Mouse (Mus musculus): ENCODE measurements around the gene Plekhm1.
"Not testable (repeated sequence)": the region's sequence is repeated elsewhere in the genome, so short reads cannot be mapped to it uniquely, and the experiment has no call there.

The Plekhm1 gene

DNA sequence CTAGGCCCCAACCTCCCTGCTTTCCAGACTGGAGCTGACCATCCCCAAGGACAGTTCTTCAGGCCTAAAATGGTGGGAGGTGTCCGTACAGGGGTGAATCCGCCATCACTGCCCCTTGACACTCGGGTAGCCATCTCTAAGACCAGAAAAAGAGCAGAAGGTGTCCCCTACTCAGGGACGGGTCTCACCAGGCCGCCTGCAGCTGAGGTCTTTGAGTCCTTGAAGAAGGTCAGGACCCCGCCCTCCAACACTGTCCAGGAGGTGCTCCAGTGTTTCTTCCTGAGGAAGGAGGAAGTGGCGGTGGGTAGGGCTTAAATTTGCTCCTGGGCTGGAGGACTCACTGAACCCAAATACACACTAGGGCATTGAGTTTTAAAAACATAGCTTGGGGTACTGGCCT lies 74.4 kb downstream of the Plekhm1 start:
- no peak for DNase-seq

DNA sequence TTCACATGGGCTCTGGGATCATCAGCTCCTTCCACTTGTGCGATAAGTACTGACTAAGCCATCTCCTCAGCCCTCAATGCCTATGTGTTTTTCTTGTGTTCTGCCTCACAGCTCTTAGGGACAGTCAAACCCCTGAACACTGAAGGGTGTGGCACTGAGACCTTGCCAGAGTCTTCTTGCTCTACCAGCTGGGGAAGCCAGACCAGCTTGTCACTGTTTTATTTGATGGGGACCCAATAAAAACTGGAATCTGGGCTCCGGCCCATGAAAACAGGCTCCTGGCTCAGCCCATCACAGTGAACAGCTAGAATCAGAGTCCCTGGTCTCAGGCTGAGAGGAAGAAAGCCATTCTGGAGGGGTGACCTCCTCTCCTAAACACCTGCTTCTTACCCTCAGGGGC lies 75.3 kb downstream of the Plekhm1 start:
- DNase-seq = no peak

DNA sequence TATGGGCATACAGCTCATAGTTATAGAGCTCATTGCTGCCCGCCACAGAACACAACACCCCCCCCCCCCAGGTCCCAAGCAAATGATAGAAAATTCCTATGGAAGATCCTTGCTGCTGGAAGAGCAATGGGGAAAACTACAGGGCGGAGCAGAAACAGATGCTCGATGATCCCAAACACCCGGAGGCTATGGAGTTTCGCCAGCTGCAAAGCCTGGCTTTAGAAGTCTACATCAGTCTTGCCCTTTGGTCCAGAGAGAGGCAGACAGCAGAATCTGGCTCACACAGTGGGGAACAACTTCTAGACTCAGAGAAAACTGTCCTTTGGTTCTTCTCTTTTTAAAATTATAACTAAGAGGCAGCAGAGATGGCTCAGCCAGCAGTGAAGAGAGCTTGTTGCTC lies 76.9 kb downstream of the Plekhm1 start:
- DNase-seq = no peak

DNA sequence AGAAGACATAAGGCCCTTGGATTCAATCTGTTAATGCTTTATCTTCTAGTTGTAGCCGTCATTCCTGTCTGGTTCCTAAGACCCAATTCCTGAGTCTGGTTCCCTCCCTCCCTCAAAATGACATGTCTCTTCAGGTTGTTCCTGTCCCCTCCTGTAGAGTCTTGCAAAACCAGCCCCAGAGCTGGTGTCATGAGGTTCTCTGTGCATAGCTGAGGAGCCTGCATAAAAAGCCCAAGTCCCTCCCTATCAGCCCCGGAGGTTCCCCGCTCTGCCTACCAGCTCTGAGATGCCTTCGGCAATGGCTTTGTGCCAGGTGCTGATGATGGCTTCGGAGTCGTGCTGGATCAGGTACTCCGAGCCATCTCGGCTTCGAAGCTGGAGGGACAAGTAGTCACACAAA lies 77.6 kb downstream of the Plekhm1 start:
- no peak for DNase-seq

DNA sequence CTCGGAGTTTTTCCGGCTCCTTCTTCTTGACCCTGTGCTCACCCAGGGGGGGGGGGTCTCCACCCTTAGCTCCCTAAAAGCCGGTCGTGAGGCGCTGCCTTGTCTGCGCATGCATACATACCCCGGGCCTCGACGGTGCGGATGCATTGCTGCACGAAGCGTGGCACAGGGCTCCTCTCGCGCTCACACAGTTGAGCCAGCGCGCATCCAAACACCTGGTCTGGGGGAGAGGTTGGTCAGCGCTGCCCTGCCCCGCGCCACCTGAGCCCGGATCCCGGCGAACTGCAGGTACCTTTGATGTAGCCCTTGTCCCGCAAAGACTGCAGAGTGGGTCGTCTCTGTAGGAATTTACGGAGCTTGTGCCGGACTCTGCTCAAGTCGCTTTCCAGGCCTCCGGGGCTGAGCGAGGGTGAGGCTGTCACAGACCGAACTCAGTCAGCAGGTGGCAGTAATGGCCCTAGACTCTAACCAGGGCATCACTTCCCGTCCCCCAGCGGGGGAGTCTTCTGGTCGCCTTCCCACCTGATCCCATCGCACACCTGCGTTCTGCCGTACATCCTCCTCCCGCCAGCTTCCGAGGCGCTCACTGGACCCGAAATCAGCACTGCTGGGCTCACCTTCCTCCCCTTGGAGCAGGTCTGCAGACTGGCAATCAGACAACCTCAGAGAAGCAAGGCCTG lies 78.6 kb downstream of the Plekhm1 start:
- no peak for DNase-seq

DNA sequence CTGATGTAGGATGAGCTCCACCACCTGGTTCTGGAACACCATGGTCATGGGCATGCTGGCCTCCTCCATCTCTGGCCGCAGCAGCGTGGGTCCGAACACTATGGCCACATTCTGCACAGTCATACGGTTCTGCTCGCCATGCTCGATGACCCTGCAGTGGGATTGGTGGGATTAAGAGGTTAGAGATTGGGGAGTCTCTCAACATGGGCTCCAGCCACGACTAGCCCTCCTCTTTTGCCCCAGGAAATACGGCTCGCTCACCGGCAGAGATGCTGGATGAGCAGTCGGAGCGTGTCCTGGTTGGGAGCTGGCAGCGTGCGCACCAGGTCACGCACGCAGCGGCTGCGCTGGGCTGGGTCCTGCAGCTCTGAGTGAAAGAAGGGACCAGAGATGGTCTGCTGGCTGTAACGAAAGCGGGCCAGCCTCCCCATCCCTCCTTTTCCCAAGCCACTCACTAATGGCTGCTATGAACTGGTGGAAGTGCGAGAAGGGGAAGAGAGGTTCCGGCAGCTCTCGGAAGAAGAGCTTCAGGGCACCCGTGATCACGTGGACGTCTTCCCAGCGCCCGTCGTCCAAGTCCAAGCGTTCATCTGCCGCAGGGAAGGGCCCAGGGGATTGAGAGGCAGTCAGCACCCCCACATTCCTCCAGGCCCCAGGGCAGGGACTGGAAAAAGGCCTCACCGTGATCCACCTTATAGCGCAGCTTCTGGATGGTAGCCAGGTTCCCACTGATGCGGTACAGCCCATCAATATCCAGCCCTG lies 79.4 kb downstream of the Plekhm1 start:
- DNase-seq = no peak

DNA sequence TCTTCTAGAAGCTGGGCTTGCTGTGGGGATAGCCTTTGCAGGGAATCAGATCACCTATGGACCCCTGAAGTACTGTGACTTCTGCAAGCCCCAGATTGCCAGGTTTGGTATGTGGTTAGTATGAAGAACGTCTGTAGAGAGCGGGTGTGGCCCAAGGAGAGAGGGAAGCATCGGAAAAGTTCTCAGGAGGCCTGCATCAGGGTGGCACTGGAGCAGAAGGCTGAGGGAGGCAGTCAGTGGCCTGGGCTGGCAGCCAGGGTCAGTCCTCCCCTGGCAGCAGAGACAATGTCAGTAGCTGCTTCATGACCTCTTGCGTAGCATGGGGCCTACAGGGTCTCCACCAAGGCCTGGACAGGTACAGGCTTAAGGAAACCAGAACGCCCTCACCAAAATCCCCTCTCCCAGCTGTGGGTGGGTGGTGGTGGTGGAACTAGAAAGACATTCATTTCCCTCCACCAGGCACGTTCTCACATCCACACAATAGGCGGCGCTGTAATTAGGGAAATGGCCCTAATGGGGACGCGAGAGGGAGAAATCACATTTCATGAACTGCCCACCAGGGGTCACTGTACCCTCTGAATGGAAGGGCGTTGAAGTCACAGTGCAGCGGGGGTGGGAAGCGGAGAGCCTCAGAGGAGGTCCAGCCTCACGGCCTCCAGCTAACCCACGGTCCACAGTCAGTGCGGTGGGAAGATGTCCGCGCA lies 80.1 kb downstream of the Plekhm1 start:
- DNase-seq = peak; percentile 57

DNA sequence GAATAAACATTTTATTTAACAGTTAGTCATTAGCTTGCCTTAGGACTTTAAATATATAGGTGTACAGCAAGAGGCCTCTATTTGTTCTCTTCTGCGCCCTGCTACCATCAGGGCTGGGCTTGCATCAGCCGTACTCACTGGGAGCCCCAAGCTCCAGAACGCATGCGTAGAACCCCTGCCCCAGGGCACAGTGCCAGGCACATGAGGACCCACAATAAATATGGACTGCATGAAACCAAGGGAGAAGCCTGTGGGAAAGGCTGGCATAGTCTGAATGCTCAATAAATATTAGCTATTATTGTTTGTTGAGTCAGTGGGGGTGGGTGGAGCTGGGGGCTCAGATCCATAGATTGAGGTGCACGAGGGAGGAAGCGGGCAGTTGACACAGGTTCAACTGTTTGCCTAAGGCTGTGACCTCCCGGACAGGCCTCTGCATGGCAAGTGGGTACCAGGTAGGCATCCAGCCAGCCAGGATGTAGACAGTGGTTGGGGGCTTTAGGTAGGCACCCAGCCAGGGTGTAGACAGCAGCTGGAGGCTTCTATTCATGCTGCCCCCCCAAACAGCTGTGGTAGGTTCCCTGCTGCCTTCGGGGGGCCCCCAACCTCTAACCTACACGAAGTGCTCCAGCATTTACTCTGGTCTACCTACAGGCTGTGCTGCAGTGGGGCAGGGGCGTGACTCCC lies 80.8 kb downstream of the Plekhm1 start:
- DNase-seq = no peak

DNA sequence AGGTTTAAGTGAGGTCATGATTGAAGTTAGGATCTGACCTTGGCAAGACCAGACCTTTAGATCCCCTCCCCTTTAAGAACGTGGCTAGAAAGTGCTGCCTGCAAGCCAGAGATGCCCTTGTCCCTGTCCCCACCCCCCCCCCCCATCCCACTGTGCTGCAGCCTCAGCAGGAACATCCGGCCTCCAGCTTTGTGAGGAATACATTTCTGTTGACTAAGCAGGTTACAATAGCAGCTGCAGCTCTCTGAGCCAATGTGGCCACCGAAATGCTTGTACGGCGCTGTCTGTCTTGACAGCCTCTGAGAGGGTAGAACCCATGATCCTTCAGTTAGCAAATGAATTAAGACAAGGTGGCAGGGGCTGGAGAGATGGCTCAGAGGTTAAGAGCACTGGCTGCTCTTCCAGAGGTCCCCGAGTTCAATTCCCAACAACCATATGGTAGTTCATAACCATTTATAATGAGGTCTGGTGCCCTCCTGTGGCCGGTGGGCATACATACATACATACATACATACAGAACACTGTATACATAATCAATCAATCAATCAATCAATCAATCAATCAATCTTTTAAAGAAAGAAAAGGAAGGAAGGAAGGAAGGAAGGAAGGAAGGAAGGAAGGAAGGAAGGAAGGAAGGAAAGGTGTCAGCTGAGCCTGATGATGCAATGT lies 81.7 kb downstream of the Plekhm1 start:
- no peak for DNase-seq

DNA sequence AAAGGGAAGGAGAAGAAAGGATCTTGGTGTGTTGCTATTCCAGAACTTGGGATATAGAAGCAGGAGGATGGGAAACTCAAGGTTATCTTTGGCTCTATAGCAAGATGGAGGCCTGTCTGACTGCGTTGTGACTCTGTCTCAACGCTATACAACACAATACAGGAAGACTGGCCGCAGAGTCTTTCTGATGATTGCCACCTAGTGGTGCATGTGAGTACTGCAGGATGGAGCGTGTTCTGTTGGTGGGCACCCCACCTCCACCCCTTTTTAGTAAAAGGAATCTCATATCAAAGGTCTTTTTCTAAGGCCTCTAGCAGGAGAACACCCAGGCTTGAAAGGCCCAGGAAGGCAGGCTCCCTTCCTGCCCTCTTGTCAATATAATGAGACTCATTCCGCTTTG lies 85.5 kb downstream of the Plekhm1 start:
- DNase-seq = peak; percentile 58

DNA sequence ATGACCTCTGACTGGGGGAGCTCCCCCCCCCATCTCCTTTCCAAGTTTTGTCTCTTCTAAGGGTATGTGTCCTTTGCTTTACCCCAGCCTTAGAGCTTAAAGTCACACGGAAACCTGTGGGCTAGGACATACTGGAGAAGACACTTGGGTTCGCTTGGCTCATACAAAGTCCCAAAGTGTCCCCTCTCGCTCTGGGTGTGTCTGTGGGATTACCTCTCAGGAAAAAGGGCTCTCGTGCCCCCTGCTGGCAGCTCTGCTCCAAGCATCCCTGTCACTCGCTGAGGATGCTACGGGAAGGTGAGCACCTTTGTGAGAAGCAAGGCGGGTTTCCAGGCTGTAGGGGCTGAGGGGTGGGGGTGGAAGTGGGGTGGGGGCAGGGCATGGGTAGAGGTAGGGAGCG lies 87.3 kb downstream of the Plekhm1 start:
- DNase-seq = peak; percentile 56

DNA sequence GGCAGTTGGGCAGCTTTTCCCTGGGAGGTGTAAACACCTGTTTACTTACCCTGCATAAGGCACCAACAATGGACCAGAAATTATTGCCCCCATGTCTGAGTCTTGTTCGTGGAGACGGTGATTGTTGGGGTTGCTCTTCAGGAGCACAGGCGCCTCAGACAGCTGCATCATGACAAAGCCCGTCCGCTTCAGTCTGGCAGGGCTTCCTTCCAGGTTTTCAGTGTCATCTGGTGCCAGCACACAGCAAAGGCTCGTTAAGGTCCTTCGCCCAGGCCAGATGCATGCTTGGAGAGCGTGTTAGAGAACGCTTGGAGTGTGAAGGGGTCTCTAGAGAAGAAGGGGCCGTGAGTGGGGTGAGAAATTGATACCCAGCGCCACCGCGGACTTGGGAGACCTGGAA lies 87.8 kb downstream of the Plekhm1 start:
- DNase-seq = no peak

DNA sequence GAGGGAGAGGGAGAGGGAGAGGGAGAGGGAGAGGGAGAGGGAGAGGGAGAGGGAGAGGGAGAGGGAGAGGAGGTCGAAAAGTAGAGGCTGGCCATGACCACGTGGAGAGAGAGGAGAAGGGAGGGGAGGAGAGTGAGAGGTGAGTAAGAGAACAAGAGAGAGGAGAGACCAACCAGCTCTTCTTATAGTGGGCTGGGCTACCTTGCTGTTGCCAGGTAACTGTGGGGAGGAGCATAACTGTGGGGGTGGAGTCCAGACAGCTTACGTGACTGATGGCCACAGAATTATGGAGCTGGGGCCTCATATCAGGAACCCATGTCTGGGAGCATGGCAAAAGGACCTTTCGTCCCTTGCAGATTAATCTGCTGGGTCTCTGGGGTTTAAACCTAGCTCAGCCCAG lies 89.7 kb downstream of the Plekhm1 start:
- not testable (repeated sequence) for DNase-seq

DNA sequence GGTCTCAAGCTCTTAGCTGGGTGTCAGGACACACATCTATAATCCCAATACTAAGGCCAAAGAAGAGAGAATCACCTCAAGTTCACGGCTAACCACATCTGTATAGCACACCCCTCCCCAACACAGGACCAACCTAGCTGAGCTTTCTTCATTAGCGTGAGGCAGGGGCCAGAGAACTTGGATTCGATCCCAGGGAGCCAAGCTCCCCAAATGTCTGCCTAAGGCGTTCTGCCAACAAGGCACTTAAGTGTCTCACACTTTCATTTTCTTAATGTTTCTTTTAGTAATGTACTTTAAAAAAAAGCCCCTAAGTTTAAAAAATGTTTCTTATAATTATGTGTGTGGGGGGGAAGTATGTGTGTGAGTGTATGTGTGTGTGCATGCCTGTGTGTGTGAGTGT lies 91.8 kb downstream of the Plekhm1 start:
- DNase-seq = no peak

DNA sequence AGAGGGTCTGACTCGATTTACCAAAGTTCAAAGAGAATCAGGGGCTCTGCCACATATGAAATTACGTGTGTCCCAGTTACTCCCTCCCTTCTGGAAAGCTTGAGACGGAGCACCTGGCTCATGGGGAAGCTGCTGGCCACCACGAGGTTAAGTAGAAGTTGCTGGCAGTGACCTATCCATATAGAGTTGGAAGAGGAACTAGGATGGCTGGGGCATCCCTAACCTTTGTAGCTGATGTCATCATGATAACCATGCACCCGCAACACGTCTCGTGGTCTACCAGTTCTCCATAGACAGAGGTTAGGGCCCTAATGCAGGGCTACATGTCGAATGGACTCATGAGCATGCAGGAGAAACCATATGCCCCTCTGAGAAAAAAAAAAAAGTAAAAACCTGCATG lies 92.3 kb downstream of the Plekhm1 start:
- DNase-seq = no peak

DNA sequence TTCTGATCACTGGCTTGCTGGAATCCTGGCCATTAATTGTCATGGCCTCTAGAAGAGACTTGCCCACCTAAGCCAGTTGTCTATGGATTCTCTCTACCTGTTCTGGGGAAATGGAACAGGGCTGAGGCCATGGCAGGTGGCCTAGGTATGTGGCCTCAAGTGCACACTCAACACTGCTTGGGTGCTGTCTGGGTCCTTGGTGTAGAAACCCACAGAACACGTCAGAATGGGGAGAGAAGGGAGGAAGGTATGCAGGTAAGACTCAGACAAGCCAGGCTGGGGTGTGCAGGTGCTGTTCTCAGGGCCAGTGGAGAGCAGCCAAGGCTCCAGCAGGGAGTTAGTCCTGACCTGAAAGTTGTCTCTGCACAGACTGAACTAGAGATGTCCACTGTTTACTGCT lies 94.4 kb downstream of the Plekhm1 start:
- no peak for DNase-seq

DNA sequence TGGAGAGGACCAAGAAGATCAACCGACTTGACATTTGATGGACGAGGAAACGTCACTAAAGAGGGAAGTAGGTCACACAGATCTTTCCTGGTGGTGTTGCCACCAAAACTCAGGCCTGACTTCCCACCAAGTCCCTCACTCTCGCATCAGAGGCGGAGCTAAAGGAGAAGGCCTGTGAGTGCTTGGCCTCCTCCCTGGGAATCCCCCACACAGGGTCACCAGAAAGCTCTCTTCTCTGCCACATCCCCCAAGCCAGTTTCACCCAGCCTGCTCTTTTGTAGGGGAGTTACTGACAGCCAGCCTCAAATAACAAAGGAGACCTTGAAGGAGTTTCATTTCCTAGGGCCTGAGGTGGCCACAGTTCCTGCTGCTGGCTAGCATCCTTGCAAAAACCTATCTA lies 97.1 kb downstream of the Plekhm1 start:
- DNase-seq = no peak

DNA sequence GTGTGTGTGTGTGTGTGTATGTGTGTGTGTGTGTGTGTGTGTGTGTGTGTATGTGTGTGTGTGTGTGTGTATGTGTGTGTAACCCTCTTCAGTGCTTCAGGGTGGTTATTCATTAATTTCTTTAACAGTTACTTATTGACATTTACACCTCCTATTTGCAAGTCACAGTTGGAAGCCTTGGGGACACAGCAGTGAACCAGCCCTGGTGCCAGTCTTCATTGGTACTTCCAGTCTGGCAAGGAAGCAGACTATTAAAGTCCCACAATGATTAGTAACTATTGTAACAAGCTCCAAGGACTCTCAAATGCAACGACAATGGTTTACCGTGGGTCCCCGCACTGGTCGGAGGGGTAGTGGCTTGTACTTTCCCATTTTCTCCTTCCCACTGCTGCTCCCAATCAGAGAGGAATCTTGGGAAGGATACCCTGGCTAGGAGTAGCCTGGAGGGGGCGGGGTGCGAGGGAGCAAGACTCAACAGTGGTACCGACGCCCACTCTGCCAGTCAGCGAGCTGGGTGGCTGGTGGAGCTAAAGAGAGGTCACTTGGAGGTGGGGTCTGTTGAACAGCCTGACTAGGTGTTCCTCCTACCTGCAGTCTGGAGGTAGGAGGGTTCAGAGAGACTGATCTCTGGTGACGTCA lies 97.6 kb downstream of the Plekhm1 start:
- no peak for DNase-seq

Measured in right cerebral cortex, postnatal 25 days (tissue).